8 mouse cellular contexts compared by ENCODE assay signal in genomic region chr17:34898160-34898586, GRCm38 (mm10). TPM values are rescaled to one million over a fixed set of nuclear protein-coding genes. Genes with fewer than 3 reads are reported as not detected.
DNase-seq lines count a peak whose midpoint lies in the region; ATAC-seq and TF ChIP-seq lines count a peak whose summit lies in the region.

TSS of gene C2 (minus strand) at chr17:34898265.
TSS of gene Ehmt2 (plus strand) at chr17:34898469.

- H3K9me3 ChIP-seq in hindbrain, embryonic 16.5 days (ENCODE audit: control insufficient read depth, low read length): no peaks in the 10 kb centered on the region

- H3K27me3 ChIP-seq in hindbrain, embryonic 16.5 days (replicated peaks; ENCODE audit: control insufficient read depth, insufficient read depth, low read length): no peaks in the 10 kb centered on the region

- peak within 1 kb of the TSS; percentile 87 for H3K4me3 ChIP-seq in hindbrain, embryonic 16.5 days (ENCODE audit: low read length)
- H3K4me3 ChIP-seq in left cerebral cortex, adult 2 months: peak within 1 kb of the TSS; percentile 70

- H3K27ac ChIP-seq in hindbrain, embryonic 16.5 days (ENCODE audit: low read depth, low read length): peak within 1 kb of the TSS; percentile 98
- peak within 1 kb of the TSS; percentile 98 for H3K27ac ChIP-seq in left cerebral cortex, adult 2 months

- ATAC-seq in hindbrain, embryonic 16.5 days: peak; percentile 37
- peak; percentile 45 for ATAC-seq in megakaryocyte, adult 5-6 weeks (ENCODE audit: poor library complexity, severe bottlenecking)

- H3K9ac ChIP-seq in hindbrain, embryonic 16.5 days (ENCODE audit: low read depth, low read length): peak within 1 kb of the TSS; percentile 98

- under 1% methylated on average over 21 of the region's 44 CpGs for WGBS in hindbrain, embryonic 16.5 days

- peaks cover 37% of the 10 kb centered on the region for H3K4me1 ChIP-seq in hindbrain, embryonic 16.5 days (ENCODE audit: control insufficient read depth, insufficient read depth, low read depth, low read length)

- peak within 1 kb of the TSS; percentile 87 for H3K4me2 ChIP-seq in hindbrain, embryonic 16.5 days (ENCODE audit: low read length)

- intact Hi-C loops in left cerebral cortex, adult 2 months (cut with DNase I): loop anchor here (2.0 to 10.0 kb wide), 2 partner anchors 33 to 773 kb away; partner anchors contain the start of genes Brd2 and Neu1

- H3K36me3 ChIP-seq in hindbrain, embryonic 16.5 days (ENCODE audit: control insufficient read depth, insufficient read depth, low read length): peaks cover 9% of the 10 kb centered on the region

- no peak for TF ChIP-seq CTCF in left cerebral cortex, adult 2 months (IDR thresholded peaks at IDR 0.05)

- DNase-seq in T-cell, adult 2 months (ENCODE audit: low spot score): peak; percentile 60
- peak; percentile 76 to 84 for DNase-seq in cerebellum, postnatal 36 days
- DNase-seq in gastrocnemius, adult 18-20 months (ENCODE audit: low spot score): peak; percentile 82
- peak; percentile 84 to 86 for DNase-seq in left cerebral cortex, adult 2 months (ENCODE audit: extremely low spot score in 1 of 2, low spot score in 2 of 2)
- DNase-seq in right cerebral cortex, adult 2 months (ENCODE audit: low spot score in 2 of 2): peak; percentile 73 to 74
- peak; percentile 76 for DNase-seq in urinary bladder, postnatal 25 days (ENCODE audit: low spot score)

RNA-seq across cellular contexts. Expression of gene C2, which starts in this region (rescaled TPM):
- total RNA-seq in gastrocnemius, adult 18-20 months (2021): 1 to 10 TPM; 1.5 to 1.6 TPM
- 1.8 and 2.8 TPM in 2 replicates for polyA plus RNA-seq in hindbrain, embryonic 16.5 days (2015; fragmentation: Nextera tagmentation; extraction: Ambion mirVana)
- total RNA-seq in left cerebral cortex, adult 2 months (2021): 1 to 10 TPM; 2.1 to 2.2 TPM
- 1.0 and 1.3 TPM in 2 replicates for total RNA-seq in megakaryocyte, adult 5-6 weeks (2015)
- 0.22 TPM in 1 of 2 replicates, not detected in the other for total RNA-seq in megakaryocyte, adult 5-6 weeks (2017)

RNA-seq across cellular contexts. Expression of gene Ehmt2, which starts in this region (rescaled TPM):
- total RNA-seq in gastrocnemius, adult 18-20 months (2021): 10 to 100 TPM; 26.7 to 29.5 TPM
- 81.9 and 95.3 TPM in 2 replicates for polyA plus RNA-seq in hindbrain, embryonic 16.5 days (2015; fragmentation: Nextera tagmentation; extraction: Ambion mirVana)
- total RNA-seq in left cerebral cortex, adult 2 months (2021): 100 to 1,000 TPM; 175 to 184 TPM
- total RNA-seq in megakaryocyte, adult 5-6 weeks (2015): 66.5 and 68.9 TPM in 2 replicates
- 75.4 and 75.7 TPM in 2 replicates for total RNA-seq in megakaryocyte, adult 5-6 weeks (2017)

Comparison
In these comparisons a context has a peak if more than half of its experiments do, and no peak if none do; other contexts are left out.
1. Peak in every context shown above with its lines: DNase-seq, ATAC-seq, H3K4me3 ChIP-seq and H3K27ac ChIP-seq.